Mouse (Mus musculus) MEL (cell line): Measurements from ENCODE around the gene Crybg3. TPM values are rescaled to one million over a fixed set of nuclear protein-coding genes. Genes with fewer than 3 reads are reported as not detected.

Experiments used
- DNase-seq: peaks from one replicate; pipeline ENCODE4 v3.0.0; 2011; ENCODE audit warnings: low read depth, low spot score
- H3K27ac ChIP-seq: 2 replicates; pipeline ENCODE4 v1.5.1; 2012; ENCODE audit warnings: low read depth, mild to moderate bottlenecking, control low read depth, low read length, moderate library complexity; ENCODE audit not compliant: control insufficient read depth
- H3K27me3 ChIP-seq, 2 experiments: fragments of 150-350 bp in 1 of 2; sonication (generic) in 1 of 2; 2 replicates each; pipeline ENCODE4 v1.6.1; 2012; ENCODE audit warnings: low read length in 2 of 2, mild to moderate bottlenecking in 2 of 2, improper control_type of control experiment in 1 of 2, moderate library complexity in 1 of 2; ENCODE audit not compliant: insufficient read depth in 2 of 2, control insufficient read depth in 1 of 2
- H3K36me3 ChIP-seq, 2 experiments: 2 replicates each; pipeline ENCODE4 v1.6.1; 2012 to 2014; ENCODE audit warnings: low read length in 2 of 2, improper control_type of control experiment in 1 of 2, inconsistent platforms in 1 of 2, mild to moderate bottlenecking in 1 of 2; ENCODE audit not compliant: insufficient read depth in 2 of 2, control insufficient read depth in 1 of 2
- H3K4me1 ChIP-seq, 2 experiments: fragments of 150-350 bp in 1 of 2; sonication (generic) in 1 of 2; 2 replicates each; pipeline ENCODE4 v1.6.1; 2012; ENCODE audit warnings: low read length in 2 of 2, improper control_type of control experiment in 1 of 2, mild to moderate bottlenecking in 1 of 2; ENCODE audit not compliant: insufficient read depth in 2 of 2, control insufficient read depth in 1 of 2
- H3K4me3 ChIP-seq, 2 experiments: fragments of 150-350 bp in 1 of 2; sonication (generic) in 1 of 2; 2 replicates each; pipeline ENCODE4 v1.5.1; 2012; ENCODE audit warnings: low read depth in 2 of 2, low read length in 2 of 2, mild to moderate bottlenecking in 2 of 2, moderate library complexity in 2 of 2, control low read depth in 1 of 2, improper control_type of control experiment in 1 of 2; ENCODE audit not compliant: control insufficient read depth in 1 of 2, insufficient read depth in 1 of 2
- H3K79me2 ChIP-seq: 2 replicates; pipeline ENCODE4 v1.6.1; 2012; ENCODE audit warnings: mild to moderate bottlenecking, low read length, moderate library complexity; ENCODE audit not compliant: control insufficient read depth, poor library complexity, insufficient read depth
- H3K9ac ChIP-seq: 2 replicates; pipeline ENCODE4 v1.6.1; 2012; ENCODE audit warnings: low read depth, mild to moderate bottlenecking, control low read depth, low read length, moderate library complexity; ENCODE audit not compliant: control insufficient read depth, poor library complexity, severe bottlenecking
- H3K9me3 ChIP-seq: fragments of 150-350 bp; sonication (generic); replicated peaks from 2 replicates; pipeline ENCODE4 v1.6.1; 2012; ENCODE audit warnings: mild to moderate bottlenecking, low read length, improper control_type of control experiment, moderate library complexity; ENCODE audit not compliant: insufficient read depth
- BHLHE40 ChIP-seq: IDR thresholded peaks from 2 replicates; pipeline ENCODE4 v1.6.1; 2012; ENCODE audit warnings: low read depth, mild to moderate bottlenecking, inconsistent platforms, low read length, improper control_type of control experiment, borderline replicate concordance
- CHD2 ChIP-seq: IDR thresholded peaks from 2 replicates; pipeline ENCODE4 v1.6.1; 2011; ENCODE audit warnings: low read length, improper control_type of control experiment
- CTCF ChIP-seq, 3 experiments: IDR thresholded peaks in 2 of 3; conservative IDR thresholded peaks in 1 of 3; 2 replicates each; pipeline ENCODE4 v1.5.1; 2011 to 2012; ENCODE audit warnings: low read length in 3 of 3, low read depth in 2 of 3, mild to moderate bottlenecking in 2 of 3, improper control_type of control experiment in 1 of 3, inconsistent platforms in 1 of 3, mixed read lengths in 1 of 3, moderate library complexity in 1 of 3; ENCODE audit not compliant: control insufficient read depth in 1 of 3, insufficient read depth in 1 of 3, poor library complexity in 1 of 3, severe bottlenecking in 1 of 3
- E2F4 ChIP-seq: IDR thresholded peaks from 2 replicates; pipeline ENCODE4 v1.6.1; 2011; ENCODE audit warnings: low read depth, low read length, improper control_type of control experiment, borderline replicate concordance
- JUND ChIP-seq: IDR thresholded peaks from 2 replicates; pipeline ENCODE4 v1.6.1; 2011; ENCODE audit warnings: low read depth, mild to moderate bottlenecking, improper control_type of control experiment, low read length
- MAX ChIP-seq: IDR thresholded peaks from 2 replicates; pipeline ENCODE4 v1.6.1; 2011; ENCODE audit warnings: low read length, improper control_type of control experiment
- MAZ ChIP-seq: IDR thresholded peaks from 2 replicates; pipeline ENCODE4 v1.6.1; 2012; ENCODE audit warnings: low read depth, mild to moderate bottlenecking, inconsistent platforms, low read length, improper control_type of control experiment
- MEF2A ChIP-seq: IDR thresholded peaks from 2 replicates; pipeline ENCODE4 v1.6.1; 2014; ENCODE audit warnings: low read depth, mild to moderate bottlenecking, inconsistent platforms, low read length, improper control_type of control experiment; ENCODE audit not compliant: poor library complexity, insufficient replicate concordance, severe bottlenecking; ENCODE audit errors: extremely low read depth
- MXI1 ChIP-seq: IDR thresholded peaks from 2 replicates; pipeline ENCODE4 v1.6.1; 2011; ENCODE audit warnings: mild to moderate bottlenecking, low read depth, low read length, improper control_type of control experiment
- MYB ChIP-seq: IDR thresholded peaks from 2 replicates; pipeline ENCODE4 v1.6.1; 2011; ENCODE audit warnings: mild to moderate bottlenecking, low read depth, low read length, improper control_type of control experiment
- MYC ChIP-seq: IDR thresholded peaks from 2 replicates; pipeline ENCODE4 v1.6.1; 2011; ENCODE audit warnings: low read depth, mild to moderate bottlenecking, low read length, improper control_type of control experiment, moderate library complexity
- NRF1 ChIP-seq: IDR thresholded peaks from 2 replicates; pipeline ENCODE4 v1.6.1; 2014; ENCODE audit warnings: low read depth, mild to moderate bottlenecking, inconsistent platforms, low read length, improper control_type of control experiment, moderate library complexity; ENCODE audit not compliant: poor library complexity, insufficient read depth, severe bottlenecking
- RCOR1 ChIP-seq: IDR thresholded peaks from 2 replicates; pipeline ENCODE4 v1.6.1; 2012; ENCODE audit warnings: low read depth, mild to moderate bottlenecking, inconsistent platforms, low read length, improper control_type of control experiment
- SIN3A ChIP-seq: IDR thresholded peaks from 2 replicates; pipeline ENCODE4 v1.6.1; 2012; ENCODE audit warnings: low read length, improper control_type of control experiment, inconsistent platforms
- SMC3 ChIP-seq: IDR thresholded peaks from 2 replicates; pipeline ENCODE4 v1.6.1; 2011; ENCODE audit warnings: low read depth, low read length, improper control_type of control experiment
- TAL1 ChIP-seq: IDR thresholded peaks from 2 replicates; pipeline ENCODE4 v1.6.1; 2012; ENCODE audit warnings: mild to moderate bottlenecking, inconsistent platforms, low read length, moderate library complexity, mixed read lengths
- TBP ChIP-seq: IDR thresholded peaks from 2 replicates; pipeline ENCODE4 v1.8.0; 2011; ENCODE audit warnings: low read depth, low read length, improper control_type of control experiment
- TCF12 ChIP-seq: IDR thresholded peaks from 2 replicates; pipeline ENCODE4 v1.6.1; 2014; ENCODE audit warnings: low read depth, mild to moderate bottlenecking, inconsistent platforms, low read length, improper control_type of control experiment, moderate library complexity
- USF1 ChIP-seq: IDR thresholded peaks from 2 replicates; pipeline ENCODE4 v1.6.1; 2014; ENCODE audit warnings: low read depth, mild to moderate bottlenecking, inconsistent platforms, low read length, improper control_type of control experiment, moderate library complexity
- USF2 ChIP-seq, 2 experiments: IDR thresholded peaks; 2 replicates each; pipeline ENCODE4 v1.6.1; 2011 to 2012; ENCODE audit warnings: improper control_type of control experiment in 2 of 2, low read length in 2 of 2, borderline replicate concordance in 1 of 2, inconsistent platforms in 1 of 2, low read depth in 1 of 2, mild to moderate bottlenecking in 1 of 2; ENCODE audit not compliant: insufficient read depth in 1 of 2
- ZC3H11A ChIP-seq: IDR thresholded peaks from 2 replicates; pipeline ENCODE4 v1.6.1; 2012; ENCODE audit warnings: low read depth, mild to moderate bottlenecking, inconsistent platforms, low read length, improper control_type of control experiment
- ZKSCAN1 ChIP-seq: IDR thresholded peaks from 2 replicates; pipeline ENCODE4 v1.6.1; 2012; ENCODE audit warnings: low read depth, mild to moderate bottlenecking, inconsistent platforms, low read length, improper control_type of control experiment, moderate library complexity
- polyA plus RNA-seq, 2 experiments: library from polyadenylated mRNA; stranded (reverse) in 1 of 2; unstranded in 1 of 2; fragments of >175 nt in 1 of 2; fragments of >200 nt in 1 of 2; gene quantifications; 2 replicates each; pipeline versions ENCODE4 v1.2.1 to v1.2.4; 2012; ENCODE audit warnings: low replicate concordance in 2 of 2, low read depth in 1 of 2; ENCODE audit not compliant: insufficient read length in 2 of 2, insufficient read depth in 1 of 2, missing spikeins in 1 of 2
- total RNA-seq: library from RNA; depleted of rRNA; stranded (reverse); fragments of 300-350 nt; gene quantifications from 2 replicates; pipeline ENCODE4 v1.2.3, GENCODE M21; 2012

Gene Crybg3
- total and polyA plus RNA-seq, 3 experiments, result 0.63 to 0.73 TPM; not detected in 1

- Histone ChIP-seq H3K9ac (no peak overlapping the region), H3K4me1 (no peaks in the 10 kb centered on the region), H3K79me2 (no peaks in the 10 kb centered on the region)
- DNase-seq, result no peak
- no peak for TF ChIP-seq SIN3A
- TF ChIP-seq MAX, result no peak
- no peak for TF ChIP-seq TBP
- no peak for TF ChIP-seq NRF1
- TF ChIP-seq BHLHE40, result no peak
- TF ChIP-seq, all 39 proteins: peak for 0
- Histone ChIP-seq H3K9me3 (no peaks in the 10 kb centered on the region), H3K27me3 (no peaks in the 10 kb centered on the region), H3K4me3 (no peak overlapping the region), H3K27ac (no peak overlapping the region), H3K36me3 (no peaks in the 10 kb centered on the region)
These were observed 85.6 kb downstream of the Crybg3 start for GRCm38 (mm10) chr16:59515169-59515568.

- TF ChIP-seq SMC3 (no peak), RCOR1 (no peak), MYB (no peak), NRF1 (no peak), E2F4 (no peak), ZKSCAN1 (no peak), USF2 (IDR thresholded peaks at IDR 0.05; ENCODE audit: borderline replicate concordance in 1 of 2, insufficient read depth in 1 of 2, low read depth in 1 of 2, low read length in 2 of 2) (no peak), TAL1 (no peak), JUND (no peak), TCF12 (no peak), BHLHE40 (no peak), MEF2A (no peak), USF1 (no peak), CHD2 (no peak), CTCF (IDR thresholded peaks at IDR 0.05 in 2 of 3, conservative IDR thresholded peaks at IDR 0.05 in 1 of 3; ENCODE audit: control insufficient read depth in 1 of 3, insufficient read depth in 1 of 3, low read depth in 2 of 3, low read length in 3 of 3, poor library complexity in 1 of 3, severe bottlenecking in 1 of 3) (no peak), MXI1 (no peak), TBP (no peak), MYC (no peak), ZC3H11A (no peak), MAZ (no peak)
- no peak overlapping the region for H3K9ac ChIP-seq
- no peak overlapping the region for H3K4me3 ChIP-seq
- H3K9me3 ChIP-seq, result no peaks in the 10 kb centered on the region
- H3K79me2 ChIP-seq, result no peaks in the 10 kb centered on the region
- H3K36me3 ChIP-seq, result no peaks in the 10 kb centered on the region
- no peaks in the 10 kb centered on the region for H3K27me3 ChIP-seq
- DNase-seq, result no peak
- no peak overlapping the region for H3K27ac ChIP-seq
- H3K4me1 ChIP-seq, result peaks cover 0 to 3% of the 10 kb centered on the region in 2 experiments; a peak in 1 of 4 replicates
These were observed 90.9 kb downstream of the Crybg3 start for GRCm38 (mm10) chr16:59509830-59510229.
